Mouse (Mus musculus) embryonic facial prominence, embryonic 15.5 days (tissue): ENCODE data around the gene Fam243. TPM values are rescaled to one million over a fixed set of nuclear protein-coding genes. Genes with fewer than 3 reads are reported as not detected.

Source experiments
- ATAC-seq: fragments of 200-750 bp; cut with Nextera tagmentation; 2 replicates; pipeline ENCODE4 v1.8.0; 2017; ENCODE audit warnings: low read depth, moderate TSS enrichment; ENCODE audit not compliant: insufficient number of reproducible peaks, low FRiP score, low TSS enrichment
- H3K27ac ChIP-seq: fragments of 300-500 bp; sonication (generic); replicated peaks from 2 replicates; pipeline ENCODE4 v1.5.1; 2015; ENCODE audit warnings: mild to moderate bottlenecking, inconsistent platforms
- H3K27me3 ChIP-seq: fragments of 300-500 bp; sonication (generic); 2 replicates; pipeline ENCODE4 v1.6.1; 2015; ENCODE audit warnings: inconsistent platforms
- H3K36me3 ChIP-seq: fragments of 300-500 bp; sonication (generic); 2 replicates; pipeline ENCODE4 v1.6.1; 2015; ENCODE audit warnings: mild to moderate bottlenecking, inconsistent platforms
- H3K4me1 ChIP-seq: fragments of 300-500 bp; sonication (generic); 2 replicates; pipeline ENCODE4 v1.6.1; 2015; ENCODE audit warnings: inconsistent platforms
- H3K4me2 ChIP-seq: fragments of 300-500 bp; sonication (generic); replicated peaks from 2 replicates; pipeline ENCODE4 v1.6.1; 2015; ENCODE audit warnings: mild to moderate bottlenecking, inconsistent platforms
- H3K4me3 ChIP-seq: fragments of 300-500 bp; sonication (generic); replicated peaks from 2 replicates; pipeline ENCODE4 v1.5.1; 2015; ENCODE audit warnings: mild to moderate bottlenecking, inconsistent platforms
- H3K9ac ChIP-seq: fragments of 300-500 bp; sonication (generic); 2 replicates; pipeline ENCODE4 v1.6.1; 2015; ENCODE audit warnings: inconsistent platforms
- H3K9me3 ChIP-seq: fragments of 300-500 bp; sonication (generic); replicated peaks from 2 replicates; pipeline ENCODE4 v1.6.1; 2016; ENCODE audit warnings: inconsistent platforms
- WGBS: fragments of 180-500 bp; shearing (Covaris S2); methylation state at CpG from one replicate; pipeline ENCODE4 v1.1.7; 2015; 5-methylcytosine and 5-hydroxymethylcytosine counted together
- polyA plus RNA-seq: library from polyadenylated mRNA; unstranded; fragments of >200 nt; fragmentation: Nextera tagmentation; extraction: Ambion mirVana; gene quantifications from 2 replicates; pipeline ENCODE4 v1.2.1, GENCODE M21; 2015

The Fam243 gene
- polyA plus RNA-seq, result not detected in 2 replicates

GRCm38 (mm10) chr16:92321341-92321740 lies at the start of gene Fam243:
Gene Fam243 (minus strand): TSS chr16:92321441.
- no peaks in the 10 kb centered on the region for H3K9me3 ChIP-seq
- no peaks in the 10 kb centered on the region for H3K4me1 ChIP-seq
- H3K27me3 ChIP-seq, result no peaks in the 10 kb centered on the region
- H3K4me3 ChIP-seq, result no peak within 1 kb of the TSS
- H3K36me3 ChIP-seq, result 0 out of 2 replicates have a peak, but pooled peaks cover 6% of the 10 kb centered on the region
- no peak for ATAC-seq
- H3K27ac ChIP-seq, result no peak within 1 kb of the TSS
- no peak within 1 kb of the TSS for H3K9ac ChIP-seq
- 89% methylated on average over 8 of the region's 8 CpGs for WGBS
- no peak within 1 kb of the TSS for H3K4me2 ChIP-seq

- Histone ChIP-seq H3K27me3 (no peaks in the 10 kb centered on the region; the same call in 1 of the 2 replicates), H3K4me1 (no peaks in the 10 kb centered on the region), H3K9ac (no peak overlapping the region), H3K9me3 (no peaks in the 10 kb centered on the region), H3K4me2 (no peak overlapping the region), H3K27ac (no peak overlapping the region), H3K36me3 (no peaks in the 10 kb centered on the region), H3K4me3 (no peak overlapping the region)
- WGBS, result 57% methylated on average over 2 of the region's 2 CpGs
- ATAC-seq, result no peak
Measured at GRCm38 (mm10) chr16:92369260-92369659, 48.0 kb upstream of the Fam243 start.

GRCm38 (mm10) chr16:92365477-92365876 lies 44.2 kb upstream of the Fam243 start:
- no peak overlapping the region for H3K4me3 ChIP-seq
- ATAC-seq, result no peak
- H3K9ac ChIP-seq, result no peak overlapping the region
- 55% methylated on average over 7 of the region's 7 CpGs for WGBS
- no peaks in the 10 kb centered on the region for H3K9me3 ChIP-seq
- no peaks in the 10 kb centered on the region for H3K4me1 ChIP-seq
- no peaks in the 10 kb centered on the region for H3K27me3 ChIP-seq
- no peaks in the 10 kb centered on the region for H3K36me3 ChIP-seq
- H3K27ac ChIP-seq, result no peak overlapping the region
- no peak overlapping the region for H3K4me2 ChIP-seq

- Histone ChIP-seq H3K9me3 (no peaks in the 10 kb centered on the region), H3K27ac (no peak overlapping the region), H3K4me2 (no peak overlapping the region), H3K4me3 (no peak overlapping the region), H3K36me3 (no peaks in the 10 kb centered on the region), H3K27me3 (peaks cover 14% of the 10 kb centered on the region; the same call in 1 of the 2 replicates), H3K4me1 (peaks cover 12% of the 10 kb centered on the region), H3K9ac (no peak overlapping the region)
- no peak for ATAC-seq
- WGBS, result 75% methylated on average over 7 of the region's 7 CpGs
Measured at GRCm38 (mm10) chr16:92360711-92361110, 39.5 kb upstream of the Fam243 start.

GRCm38 (mm10) chr16:92359229-92359628 lies 38.0 kb upstream of the Fam243 start, which contains the start of gene Kcne1:
Gene Kcne1 (minus strand): TSS chr16:92359468.
- no peak within 1 kb of the TSS for H3K27ac ChIP-seq
- no peak for ATAC-seq
- no peak within 1 kb of the TSS for H3K4me3 ChIP-seq
- no peak within 1 kb of the TSS for H3K9ac ChIP-seq
- no peaks in the 10 kb centered on the region for H3K9me3 ChIP-seq
- H3K4me2 ChIP-seq, result no peak within 1 kb of the TSS
- peaks cover 18% of the 10 kb centered on the region for H3K4me1 ChIP-seq
- H3K27me3 ChIP-seq, result peaks cover 14% of the 10 kb centered on the region; the same call in 1 of the 2 replicates
- 57% methylated on average over 9 of the region's 9 CpGs for WGBS
- no peaks in the 10 kb centered on the region for H3K36me3 ChIP-seq

GRCm38 (mm10) chr16:92358734-92359133 lies 37.5 kb upstream of the Fam243 start:
- H3K36me3 ChIP-seq, result no peaks in the 10 kb centered on the region
- no peak overlapping the region for H3K4me2 ChIP-seq
- H3K4me3 ChIP-seq, result no peak overlapping the region
- H3K27ac ChIP-seq, result no peak overlapping the region
- peaks cover 21% of the 10 kb centered on the region for H3K4me1 ChIP-seq
- ATAC-seq, result 0 out of 2 replicates have a peak, but pooled peaks have one; percentile 21
- H3K9ac ChIP-seq, result no peak overlapping the region
- 12% methylated on average over 9 of the region's 9 CpGs for WGBS
- peaks cover 14% of the 10 kb centered on the region; the same call in 1 of the 2 replicates for H3K27me3 ChIP-seq
- H3K9me3 ChIP-seq, result no peaks in the 10 kb centered on the region

GRCm38 (mm10) chr16:92357566-92357965 lies 36.3 kb upstream of the Fam243 start:
- 43% methylated on average over 10 of the region's 10 CpGs for WGBS
- peaks cover 25% of the 10 kb centered on the region for H3K4me1 ChIP-seq
- H3K27me3 ChIP-seq, result peaks cover 14% of the 10 kb centered on the region; the same call in 1 of the 2 replicates

GRCm38 (mm10) chr16:92357023-92357422 lies 35.8 kb upstream of the Fam243 start:
- Histone ChIP-seq H3K9ac (no peak overlapping the region), H3K4me3 (no peak overlapping the region), H3K9me3 (no peaks in the 10 kb centered on the region), H3K4me1 (peaks cover 25% of the 10 kb centered on the region), H3K27me3 (peaks cover 14% of the 10 kb centered on the region; the same call in 1 of the 2 replicates), H3K27ac (no peak overlapping the region), H3K36me3 (no peaks in the 10 kb centered on the region), H3K4me2 (no peak overlapping the region)
- ATAC-seq, result no peak
- 79% methylated on average over 9 of the region's 9 CpGs for WGBS

More at GRCm38 (mm10) chr16:92357566-92357965, 36.3 kb upstream of the Fam243 start:
- Histone ChIP-seq H3K36me3 (no peaks in the 10 kb centered on the region), H3K4me2 (no peak overlapping the region), H3K9ac (no peak overlapping the region), H3K27ac (no peak overlapping the region), H3K4me3 (no peak overlapping the region), H3K9me3 (no peaks in the 10 kb centered on the region)
- ATAC-seq, result no peak

- H3K4me3 ChIP-seq, result no peak overlapping the region
- no peak overlapping the region for H3K4me2 ChIP-seq
- ATAC-seq, result no peak
- WGBS, result 67% methylated on average over 11 of the region's 11 CpGs
- no peaks in the 10 kb centered on the region for H3K36me3 ChIP-seq
- no peaks in the 10 kb centered on the region for H3K9me3 ChIP-seq
- no peak overlapping the region for H3K9ac ChIP-seq
- peaks cover 14% of the 10 kb centered on the region; the same call in 1 of the 2 replicates for H3K27me3 ChIP-seq
- H3K27ac ChIP-seq, result no peak overlapping the region
- H3K4me1 ChIP-seq, result peaks cover 25% of the 10 kb centered on the region
Measured at GRCm38 (mm10) chr16:92355982-92356381, 34.7 kb upstream of the Fam243 start.

GRCm38 (mm10) chr16:92355366-92355765 lies 34.1 kb upstream of the Fam243 start:
- Histone ChIP-seq H3K4me2 (no peak overlapping the region), H3K4me3 (no peak overlapping the region), H3K27ac (no peak overlapping the region), H3K36me3 (no peaks in the 10 kb centered on the region), H3K9me3 (no peaks in the 10 kb centered on the region), H3K9ac (no peak overlapping the region), H3K27me3 (peaks cover 14% of the 10 kb centered on the region; the same call in 1 of the 2 replicates), H3K4me1 (peaks cover 25% of the 10 kb centered on the region)
- no peak for ATAC-seq
- 78% methylated on average over 5 of the region's 5 CpGs for WGBS

GRCm38 (mm10) chr16:92353897-92354296 lies 32.7 kb upstream of the Fam243 start:
- Histone ChIP-seq H3K9ac (no peak overlapping the region), H3K4me3 (no peak overlapping the region), H3K36me3 (no peaks in the 10 kb centered on the region), H3K9me3 (no peaks in the 10 kb centered on the region), H3K27ac (no peak overlapping the region), H3K27me3 (peaks cover 12% of the 10 kb centered on the region; the same call in 1 of the 2 replicates), H3K4me1 (peaks cover 21% of the 10 kb centered on the region), H3K4me2 (no peak overlapping the region)
- no peak for ATAC-seq
- 34% methylated on average over 2 of the region's 2 CpGs for WGBS

- Histone ChIP-seq H3K27ac (no peak overlapping the region; the same call in 1 of the 2 replicates), H3K4me2 (no peak overlapping the region)
Measured at GRCm38 (mm10) chr16:92353295-92353694, 32.1 kb upstream of the Fam243 start.

More at GRCm38 (mm10) chr16:92353295-92353694, 32.1 kb upstream of the Fam243 start:
- Histone ChIP-seq H3K4me3 (no peak overlapping the region), H3K9ac (no peak overlapping the region), H3K36me3 (no peaks in the 10 kb centered on the region), H3K4me1 (peaks cover 16% of the 10 kb centered on the region), H3K27me3 (peaks cover 9% of the 10 kb centered on the region; the same call in 1 of the 2 replicates), H3K9me3 (no peaks in the 10 kb centered on the region)
- 75% methylated on average over 12 of the region's 12 CpGs for WGBS
- ATAC-seq, result no peak
